Mouse (Mus musculus) lung, postnatal 0 days (tissue): ENCODE data around the gene Olfr1393. TPM values are rescaled to one million over a fixed set of nuclear protein-coding genes. Genes with fewer than 3 reads are reported as not detected.

Experiments used
- ATAC-seq: fragments of 200-750 bp; cut with Nextera tagmentation; 2 replicates; pipeline ENCODE4 v1.8.0; 2017; ENCODE audit warnings: moderate library complexity
- DNase-seq: peaks from one replicate; pipeline ENCODE4 v3.0.0-alpha.2; 2016; ENCODE audit warnings: low spot score
- H3K27ac ChIP-seq: fragments of 300-500 bp; sonication (generic); 2 replicates; pipeline ENCODE4 v1.5.1; 2014; ENCODE audit warnings: antibody characterized with exemption, mild to moderate bottlenecking, low read length, mixed read lengths
- H3K27me3 ChIP-seq: fragments of 300-500 bp; sonication (generic); replicated peaks from 2 replicates; pipeline ENCODE4 v1.6.1; 2014; ENCODE audit warnings: low read length, mixed read lengths; ENCODE audit not compliant: insufficient read depth
- H3K36me3 ChIP-seq: fragments of 300-500 bp; sonication (generic); 2 replicates; pipeline ENCODE4 v1.6.1; 2014; ENCODE audit warnings: low read length, mixed read lengths; ENCODE audit not compliant: insufficient read depth
- H3K4me1 ChIP-seq: fragments of 300-500 bp; sonication (generic); 2 replicates; pipeline ENCODE4 v1.6.1; 2014; ENCODE audit warnings: antibody characterized with exemption, low read depth, low read length, mixed read lengths; ENCODE audit not compliant: insufficient read depth
- H3K4me2 ChIP-seq: fragments of 300-500 bp; sonication (generic); replicated peaks from 2 replicates; pipeline ENCODE4 v1.6.1; 2014; ENCODE audit warnings: low read depth, mild to moderate bottlenecking, low read length, moderate library complexity, mixed read lengths
- H3K4me3 ChIP-seq: fragments of 300-500 bp; sonication (generic); 2 replicates; pipeline ENCODE4 v1.5.1; 2014; ENCODE audit warnings: low read depth, low read length
- H3K9ac ChIP-seq: fragments of 300-500 bp; sonication (generic); replicated peaks from 2 replicates; pipeline ENCODE4 v1.6.1; 2014; ENCODE audit warnings: low read depth, mild to moderate bottlenecking
- H3K9me3 ChIP-seq: fragments of 300-500 bp; sonication (generic); 2 replicates; pipeline ENCODE4 v1.6.1; 2016; ENCODE audit warnings: low read length, mixed read lengths
- CTCF ChIP-seq: IDR thresholded peaks from 2 replicates; pipeline ENCODE4 v1.5.1; 2016; ENCODE audit warnings: antibody characterized with exemption, mild to moderate bottlenecking
- EP300 ChIP-seq: IDR thresholded peaks from 2 replicates; pipeline ENCODE4 v1.6.1; 2016; ENCODE audit warnings: antibody characterized with exemption, mild to moderate bottlenecking, control low read depth
- WGBS: fragments of 180-500 bp; shearing (Covaris S2); extraction: QIAGEN DNeasy Blood & Tissue Kit; methylation state at CpG from one replicate; pipeline ENCODE4 v1.1.7; 2014; 5-methylcytosine and 5-hydroxymethylcytosine counted together
- polyA plus RNA-seq: library from polyadenylated mRNA; unstranded; fragments of >200 nt; fragmentation: Nextera tagmentation; extraction: Ambion mirVana; gene quantifications from 2 replicates; pipeline ENCODE4 v1.2.1, GENCODE M21; 2015

The Olfr1393 gene
- polyA plus RNA-seq, 1 experiment from 2014 or later, result not detected

DNA sequence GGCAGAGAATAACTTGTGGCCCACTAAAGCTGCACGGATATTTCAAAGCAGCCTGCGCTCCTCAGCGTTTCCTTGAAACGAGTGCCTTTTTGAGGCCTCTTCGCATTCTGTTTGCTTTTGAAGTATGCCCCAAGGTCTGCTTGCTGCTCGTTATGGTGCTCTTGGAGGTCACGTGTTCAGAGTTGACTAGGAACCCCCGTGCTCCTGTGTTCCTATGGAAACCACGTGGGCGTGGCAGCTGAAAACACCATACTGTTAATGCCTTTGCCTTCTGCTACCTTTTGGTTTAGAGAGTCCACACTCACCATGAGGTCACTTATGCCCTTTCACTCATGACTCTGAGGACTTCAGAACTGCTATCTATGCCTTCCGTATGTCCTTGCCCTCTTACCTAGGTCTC is 13.5 kb upstream of the Olfr1393 start:
- 55% methylated on average over 11 of the region's 11 CpGs for WGBS
- Histone ChIP-seq H3K4me3 (no peak overlapping the region), H3K36me3 (peaks cover 13% of the 10 kb centered on the region), H3K9ac (no peak overlapping the region), H3K27ac (no peak overlapping the region), H3K4me2 (no peak overlapping the region), H3K4me1 (no peaks in the 10 kb centered on the region; the same call in 1 of the 2 replicates), H3K27me3 (no peaks in the 10 kb centered on the region), H3K9me3 (no peaks in the 10 kb centered on the region)
- no peak for TF ChIP-seq CTCF
- TF ChIP-seq EP300, result no peak
- ATAC-seq, result peak; percentile 76
- DNase-seq, result peak; percentile 75

DNA sequence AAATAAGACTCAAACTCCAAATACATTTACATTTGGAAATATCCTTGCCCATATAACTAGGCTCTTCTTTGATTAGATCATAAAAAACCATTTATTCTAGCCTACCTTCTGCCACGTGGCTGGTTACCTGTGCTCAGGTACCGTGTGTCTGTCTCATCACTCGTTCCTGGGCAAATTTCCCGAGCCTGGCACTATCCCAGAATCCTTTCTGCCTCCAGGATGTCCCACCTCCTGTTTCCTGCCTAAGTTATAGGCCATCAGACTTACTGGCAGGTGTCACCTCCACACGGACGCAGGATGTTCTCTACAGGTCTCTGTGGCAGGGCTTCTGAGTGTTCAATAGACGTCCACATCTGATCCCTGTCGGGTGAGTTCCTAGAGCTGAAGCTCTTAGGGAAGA is 13.0 kb upstream of the Olfr1393 start:
- 81% methylated on average over 8 of the region's 8 CpGs for WGBS
- TF ChIP-seq EP300 (no peak), CTCF (no peak)
- Histone ChIP-seq H3K4me1 (no peaks in the 10 kb centered on the region; the same call in 1 of the 2 replicates), H3K27me3 (no peaks in the 10 kb centered on the region), H3K4me3 (no peak overlapping the region), H3K27ac (no peak overlapping the region), H3K36me3 (peaks cover 13% of the 10 kb centered on the region), H3K9me3 (no peaks in the 10 kb centered on the region), H3K4me2 (no peak overlapping the region), H3K9ac (no peak overlapping the region)
- ATAC-seq (no peak), DNase-seq (no peak)

DNA sequence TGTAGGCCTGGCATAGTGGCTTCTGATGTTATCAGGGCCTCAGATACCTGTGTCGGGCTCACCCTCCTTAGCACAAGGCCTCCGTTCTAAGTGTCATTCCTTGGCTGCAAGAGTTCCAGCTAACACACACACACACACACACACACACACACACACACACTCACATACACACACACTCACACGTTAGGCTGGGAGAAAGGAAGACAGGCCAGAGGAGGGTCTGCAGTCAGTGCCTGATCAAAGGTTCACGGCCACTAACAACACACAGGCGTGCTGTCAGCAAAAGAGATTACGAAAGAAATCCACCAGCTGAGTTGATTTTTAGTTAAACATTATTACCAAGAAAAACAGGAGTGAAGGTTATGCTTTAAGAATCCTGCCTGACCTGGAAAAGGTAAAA is 11.4 kb upstream of the Olfr1393 start:
- DNase-seq (peak; percentile 57), ATAC-seq (no peak)
- Histone ChIP-seq H3K4me3 (no peak overlapping the region), H3K9me3 (no peaks in the 10 kb centered on the region), H3K4me1 (no peaks in the 10 kb centered on the region; the same call in 1 of the 2 replicates), H3K4me2 (no peak overlapping the region), H3K36me3 (peaks cover 7% of the 10 kb centered on the region; the same call in 1 of the 2 replicates), H3K27me3 (no peaks in the 10 kb centered on the region), H3K9ac (no peak overlapping the region), H3K27ac (no peak overlapping the region)
- WGBS, result 25% methylated on average over 6 of the region's 6 CpGs
- TF ChIP-seq CTCF (no peak), EP300 (no peak)

DNA sequence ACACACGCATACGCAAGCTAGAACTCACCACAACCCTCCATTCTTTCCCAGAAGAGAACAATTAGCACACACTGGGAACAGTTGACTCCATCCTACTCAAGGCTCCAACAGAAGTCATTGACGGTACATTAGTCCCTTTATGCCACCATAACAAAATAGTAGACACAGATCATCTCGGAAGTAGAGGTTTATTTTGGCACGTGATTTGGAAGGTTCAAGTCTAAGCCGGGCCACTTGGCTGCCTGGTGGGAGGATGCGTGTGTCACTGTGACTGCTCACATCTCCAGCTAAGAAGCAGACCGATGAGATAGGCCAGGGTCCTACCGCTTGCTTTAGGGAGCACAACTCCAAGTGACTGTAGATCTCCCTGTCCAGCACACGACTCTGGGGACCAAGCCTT is 10.8 kb upstream of the Olfr1393 start:
- H3K4me1 ChIP-seq, result no peaks in the 10 kb centered on the region; the same call in 1 of the 2 replicates
- ATAC-seq, result no peak

DNA sequence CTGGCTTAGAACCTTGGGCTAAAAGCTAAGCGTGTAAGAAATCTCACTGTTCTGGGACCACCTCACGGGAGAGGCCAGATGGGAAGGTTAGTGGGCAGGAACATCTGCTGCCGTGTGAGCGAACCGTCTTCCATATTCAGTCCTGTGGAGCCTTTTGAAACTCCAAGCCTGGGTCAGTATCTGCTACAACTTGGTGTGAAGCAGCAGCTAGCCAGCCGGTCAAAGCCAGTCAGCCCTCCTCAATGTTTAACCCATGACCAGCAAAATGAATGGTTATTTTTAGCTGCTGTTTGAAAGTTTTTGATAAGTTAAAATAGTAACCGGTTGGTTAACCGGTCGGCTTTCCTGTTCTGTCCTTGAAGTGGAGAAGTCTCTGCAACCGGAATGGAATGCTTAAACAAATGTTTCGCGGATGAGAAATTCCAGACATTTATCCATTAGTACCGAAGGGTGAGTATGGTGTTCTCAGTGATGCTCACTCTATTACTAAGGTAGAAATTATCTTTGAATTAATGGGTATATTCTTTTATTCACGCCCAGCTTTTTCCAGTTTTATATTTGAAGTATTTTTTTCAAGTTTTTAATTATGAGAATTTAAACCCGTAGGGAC is 10.0 kb upstream of the Olfr1393 start:
- H3K36me3 ChIP-seq, result no peaks in the 10 kb centered on the region
- H3K27ac ChIP-seq, result no peak overlapping the region
- no peaks in the 10 kb centered on the region; the same call in 1 of the 2 replicates for H3K4me1 ChIP-seq
- H3K27me3 ChIP-seq, result no peaks in the 10 kb centered on the region
- DNase-seq (peak; percentile 22), ATAC-seq (no peak)
- H3K9me3 ChIP-seq, result no peaks in the 10 kb centered on the region
- H3K4me2 ChIP-seq, result no peak overlapping the region
- TF ChIP-seq EP300 (no peak), CTCF (no peak)
- H3K9ac ChIP-seq, result no peak overlapping the region
- 50% methylated on average over 15 of the region's 15 CpGs for WGBS
- no peak overlapping the region for H3K4me3 ChIP-seq

More for the DNA sequence above, 10.8 kb upstream of the Olfr1393 start:
- WGBS, result 70% methylated on average over 10 of the region's 10 CpGs
- Histone ChIP-seq H3K27me3 (no peaks in the 10 kb centered on the region), H3K4me2 (no peak overlapping the region), H3K36me3 (0 out of 2 replicates have a peak, but pooled peaks cover under 1% of the 10 kb centered on the region), H3K27ac (0 out of 2 replicates have a peak overlapping the region, but pooled peaks have one; percentile 38), H3K9ac (no peak overlapping the region), H3K4me3 (no peak overlapping the region), H3K9me3 (no peaks in the 10 kb centered on the region)
- TF ChIP-seq CTCF (no peak), EP300 (no peak)
- no peak for DNase-seq

DNA sequence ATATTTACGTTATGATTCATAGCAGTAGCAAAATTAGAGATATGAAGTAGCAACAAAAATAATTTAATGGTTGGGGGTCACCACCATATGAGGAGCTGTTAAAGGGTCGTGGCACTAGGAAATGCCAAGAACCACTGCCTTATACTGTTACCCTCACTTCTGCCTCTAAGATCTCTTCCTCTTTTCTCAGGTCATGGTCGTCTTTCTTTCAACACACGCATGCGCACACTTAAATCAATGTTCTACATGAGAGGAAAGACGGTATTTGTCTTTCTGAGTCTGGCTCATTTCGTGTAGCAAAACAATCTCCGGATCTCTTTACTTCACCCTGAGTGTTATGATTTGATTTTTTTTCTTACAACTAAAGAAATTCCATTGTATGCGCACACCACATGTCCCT is 8.3 kb upstream of the Olfr1393 start:
- no peaks in the 10 kb centered on the region; the same call in 1 of the 2 replicates for H3K4me1 ChIP-seq
- H3K9me3 ChIP-seq, result no peaks in the 10 kb centered on the region
- ATAC-seq, result no peak
- WGBS, result 92% methylated on average over 9 of the region's 9 CpGs
- no peak overlapping the region for H3K27ac ChIP-seq
- H3K4me3 ChIP-seq, result no peak overlapping the region
- no peak overlapping the region for H3K4me2 ChIP-seq
- DNase-seq, result no peak
- no peaks in the 10 kb centered on the region for H3K27me3 ChIP-seq
- TF ChIP-seq EP300 (no peak), CTCF (no peak)
- H3K9ac ChIP-seq, result no peak overlapping the region
- no peaks in the 10 kb centered on the region for H3K36me3 ChIP-seq
